Mouse (Mus musculus) G1E (cell line): ENCODE measurements at regions not wholly inside any gene's neighbourhood (a gene's known extent, or its start where the extent isn't known, plus 50 kb on each side); places are given as distances from the start of the nearest gene placed in this dataset.
"Not testable (repeated sequence)": the region's sequence is repeated elsewhere in the genome, so short reads cannot be mapped to it uniquely, and the experiment has no call there.

Experiments used
- ATAC-seq: 2 replicates; pipeline ENCODE4 v1.8.0; 2016; ENCODE audit warnings: mild to moderate bottlenecking; ENCODE audit not compliant: insufficient number of reproducible peaks, poor library complexity, low FRiP score, severe bottlenecking; ENCODE audit errors: extremely low read depth
- DNase-seq: peaks from one replicate; pipeline ENCODE4 v3.0.0; 2012; ENCODE audit warnings: low spot score
- H3K27me3 ChIP-seq: 2 replicates; pipeline ENCODE4 v1.6.1; 2012; ENCODE audit warnings: mild to moderate bottlenecking, low read length, inconsistent platforms; ENCODE audit not compliant: insufficient read depth
- H3K36me3 ChIP-seq: replicated peaks from 2 replicates; pipeline ENCODE3; 2012; ENCODE audit warnings: mild to moderate bottlenecking, inconsistent platforms
- H3K4me1 ChIP-seq: 2 replicates; pipeline ENCODE4 v1.6.1; 2012; ENCODE audit warnings: low read depth, low read length, inconsistent platforms, mixed read lengths; ENCODE audit not compliant: insufficient read depth
- H3K4me3 ChIP-seq: 2 replicates; pipeline ENCODE4 v1.5.1; 2012; ENCODE audit warnings: low read depth, mild to moderate bottlenecking, inconsistent platforms, low read length, moderate library complexity, mixed read lengths
- H3K9me3 ChIP-seq: replicated peaks from 2 replicates; pipeline ENCODE4 v1.6.1; 2012; ENCODE audit warnings: inconsistent platforms
- CTCF ChIP-seq: IDR thresholded peaks from 2 replicates; pipeline ENCODE4 v1.5.1; 2012; ENCODE audit warnings: low read depth, low read length, inconsistent platforms, mixed read lengths
- GATA1 ChIP-seq: IDR thresholded peaks from 2 replicates; pipeline ENCODE4 v1.6.1; 2012; ENCODE audit warnings: borderline replicate concordance, low read length, inconsistent platforms, mixed read lengths
- GATA2 ChIP-seq: IDR thresholded peaks from 2 replicates; pipeline ENCODE4 v1.6.1; 2012; ENCODE audit warnings: low read depth, low read length, inconsistent platforms, borderline replicate concordance
- POLR2AphosphoS5 ChIP-seq: IDR thresholded peaks from 2 replicates; pipeline ENCODE4 v1.6.1; 2012; ENCODE audit warnings: low read depth, low read length, inconsistent platforms; ENCODE audit not compliant: insufficient replicate concordance
- TAL1 ChIP-seq: conservative IDR thresholded peaks from 2 replicates; pipeline ENCODE4 v1.6.1; 2012; ENCODE audit warnings: low read depth, low read length, inconsistent platforms, mixed read lengths

DNA sequence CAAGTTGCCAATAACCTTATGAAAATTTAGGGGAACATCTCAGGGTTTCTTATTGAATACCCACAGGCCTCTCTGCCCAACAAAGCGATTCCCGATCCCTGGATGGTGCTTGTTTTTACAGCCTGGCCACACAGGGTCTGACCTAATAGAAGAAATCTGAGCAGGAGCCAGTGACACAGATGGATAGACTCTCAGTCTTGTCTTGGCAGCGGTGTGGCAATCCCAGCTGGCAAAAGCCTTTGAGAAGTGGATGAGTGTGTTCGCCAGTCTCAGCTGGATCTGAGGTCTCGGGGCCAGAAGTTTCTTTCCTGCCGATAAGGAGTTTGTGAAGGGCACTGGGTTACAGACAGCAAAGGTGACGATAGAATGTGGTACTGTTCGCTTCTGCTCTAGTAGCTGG lies 366.6 kb downstream of the Plekhb2 start:
- no peak overlapping the region for H3K4me3 ChIP-seq
- H3K9me3 ChIP-seq = no peaks in the 10 kb centered on the region
- no peak for DNase-seq
- ATAC-seq = no peak
- no peaks in the 10 kb centered on the region for H3K27me3 ChIP-seq
- TF ChIP-seq CTCF = no peak
- no peak for TF ChIP-seq GATA2
- no peak for TF ChIP-seq POLR2AphosphoS5
- no peak for TF ChIP-seq GATA1
- TF ChIP-seq TAL1 = no peak
- no peaks in the 10 kb centered on the region for H3K4me1 ChIP-seq
- no peaks in the 10 kb centered on the region for H3K36me3 ChIP-seq

DNA sequence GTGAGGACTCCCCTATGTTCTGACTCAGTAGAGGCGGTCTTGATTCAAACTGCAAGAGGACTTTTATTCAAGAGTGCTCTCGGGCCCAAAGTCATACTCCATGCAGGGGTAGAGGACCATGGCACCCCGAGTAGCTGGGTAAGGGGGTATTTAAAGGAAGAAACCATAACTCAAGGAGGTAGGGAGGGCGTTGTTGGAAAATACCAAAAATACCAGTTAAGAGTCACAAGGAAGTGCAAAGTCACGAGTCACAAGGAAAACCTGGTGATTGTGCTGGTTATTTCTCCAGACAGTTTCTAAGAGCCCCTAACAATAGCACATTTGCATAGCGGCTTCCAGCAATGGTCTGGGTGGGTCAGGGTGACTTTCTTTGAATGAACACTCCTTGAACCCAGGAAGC lies 370.4 kb downstream of the Plekhb2 start:
- not testable (repeated sequence) for H3K4me1 ChIP-seq, ATAC-seq, H3K9me3 ChIP-seq, H3K36me3 ChIP-seq, H3K4me3 ChIP-seq, DNase-seq, H3K27me3 ChIP-seq

DNA sequence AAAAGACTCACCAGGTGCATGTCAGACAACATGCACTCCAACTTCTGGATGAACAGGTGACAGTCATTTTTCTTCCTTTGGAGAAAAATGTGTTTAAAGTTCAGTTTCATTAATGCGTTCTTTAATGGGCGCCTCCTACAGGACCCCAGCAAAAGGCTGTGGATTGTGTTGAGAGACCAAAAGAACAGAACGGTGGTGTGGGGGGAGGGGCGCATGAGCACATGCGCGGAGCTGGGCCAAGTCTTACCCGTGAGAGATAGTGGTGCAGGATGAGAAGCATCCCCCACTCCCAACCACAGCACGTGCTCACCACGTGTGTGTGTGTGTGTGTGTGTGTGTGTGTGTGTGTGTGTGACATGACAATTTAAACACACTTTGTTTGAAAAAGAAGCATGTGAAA lies 371.0 kb downstream of the Plekhb2 start:
- no peaks in the 10 kb centered on the region for H3K27me3 ChIP-seq
- no peak overlapping the region for H3K4me3 ChIP-seq
- no peaks in the 10 kb centered on the region for H3K4me1 ChIP-seq
- TF ChIP-seq POLR2AphosphoS5 (no peak), TAL1 (no peak), CTCF (no peak), GATA1 (no peak), GATA2 (no peak)
- ATAC-seq (no peak), DNase-seq (no peak)
- H3K36me3 ChIP-seq = no peaks in the 10 kb centered on the region
- H3K9me3 ChIP-seq = no peaks in the 10 kb centered on the region

DNA sequence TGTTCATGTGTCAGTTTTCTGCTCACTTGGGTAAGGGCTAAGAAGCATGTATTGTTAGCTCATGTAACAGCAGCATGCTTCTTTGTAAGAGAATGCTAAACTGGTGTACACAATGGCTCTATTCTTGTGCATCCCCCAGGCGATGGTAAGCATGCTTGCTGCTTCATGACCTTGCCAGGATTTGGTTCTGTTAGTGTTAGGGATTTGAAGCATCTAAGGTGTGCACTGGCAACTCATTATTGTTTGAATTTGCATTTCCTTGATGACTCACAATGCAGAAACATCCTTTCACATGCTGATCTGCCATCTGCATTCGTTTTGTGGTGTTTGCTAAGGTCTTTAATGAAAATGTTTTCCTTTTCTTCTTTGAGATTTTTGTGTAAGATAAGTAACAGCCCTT lies 382.8 kb downstream of the Plekhb2 start:
- peaks cover 20% of the 10 kb centered on the region for H3K9me3 ChIP-seq
- TF ChIP-seq TAL1 (no peak), CTCF (no peak), GATA2 (no peak), POLR2AphosphoS5 (no peak), GATA1 (no peak)
- no peak for ATAC-seq
- DNase-seq = no peak
- H3K27me3 ChIP-seq = no peaks in the 10 kb centered on the region
- H3K36me3 ChIP-seq = no peaks in the 10 kb centered on the region
- no peaks in the 10 kb centered on the region for H3K4me1 ChIP-seq
- H3K4me3 ChIP-seq = no peak overlapping the region

DNA sequence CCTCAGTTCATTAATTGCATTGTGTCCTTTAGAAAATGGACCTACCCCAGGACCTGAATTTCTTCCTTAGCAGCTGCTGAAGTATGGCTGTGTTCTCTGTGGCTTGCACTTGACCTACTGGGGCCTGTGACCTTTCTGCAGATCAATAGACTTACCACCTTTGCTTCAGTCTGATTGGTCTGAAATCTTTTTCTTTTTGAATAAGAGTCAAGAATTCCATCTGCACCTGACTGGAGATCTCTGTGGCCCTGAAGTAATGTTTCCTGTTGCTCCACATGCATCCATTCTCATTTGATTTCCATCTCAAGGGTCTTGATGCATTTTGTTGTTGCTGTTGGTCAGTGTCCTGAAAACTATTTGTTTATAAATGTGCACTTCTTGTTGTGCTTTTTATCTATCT lies 388.4 kb downstream of the Plekhb2 start:
- no peak for DNase-seq
- Histone ChIP-seq H3K9me3 (peaks cover 18% of the 10 kb centered on the region), H3K4me3 (no peak overlapping the region), H3K36me3 (no peaks in the 10 kb centered on the region), H3K27me3 (no peaks in the 10 kb centered on the region), H3K4me1 (no peaks in the 10 kb centered on the region)
- TF ChIP-seq TAL1 (no peak), GATA2 (no peak), CTCF (no peak), POLR2AphosphoS5 (no peak), GATA1 (no peak)
- ATAC-seq = no peak

DNA sequence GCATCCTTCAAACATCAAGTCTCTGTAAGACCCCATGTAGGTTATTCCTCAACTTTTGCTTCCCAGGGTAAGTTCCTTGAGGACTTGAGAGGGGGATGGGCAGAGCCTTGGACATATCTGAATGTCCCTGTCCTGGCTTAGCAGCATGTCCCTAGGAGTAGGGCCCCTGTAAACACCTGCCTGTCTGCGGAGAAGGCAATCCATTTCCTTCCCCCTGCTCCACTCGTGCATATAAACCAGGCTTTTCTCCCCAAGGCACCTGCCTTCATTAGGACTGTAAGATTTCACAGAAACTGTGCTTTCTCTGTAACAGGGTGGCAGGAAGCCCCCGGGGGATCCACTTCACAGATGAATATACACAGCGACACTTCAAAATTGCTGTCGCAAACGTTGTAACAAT lies 393.1 kb downstream of the Plekhb2 start:
- no peak for ATAC-seq

DNA sequence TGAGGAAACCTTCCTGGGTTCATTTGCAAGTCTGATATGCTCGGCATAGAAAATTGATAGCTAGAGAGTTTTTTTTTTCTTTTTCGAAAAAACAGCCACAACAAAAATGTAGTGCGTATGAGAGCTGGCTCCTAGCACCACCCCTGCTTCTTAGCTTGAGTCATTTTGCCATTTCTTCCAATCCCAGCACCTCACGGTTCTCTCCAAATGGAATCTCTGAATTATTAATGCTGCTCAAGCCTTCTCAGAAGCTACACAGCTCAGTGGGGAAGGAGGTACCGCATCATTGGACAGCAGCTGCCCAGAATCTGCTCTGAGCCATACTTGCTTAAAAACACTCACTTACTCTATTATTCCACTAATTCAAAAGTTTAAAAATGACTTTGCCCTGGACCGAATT lies 393.6 kb downstream of the Plekhb2 start:
- no peaks in the 10 kb centered on the region for H3K9me3 ChIP-seq
- H3K27me3 ChIP-seq = no peaks in the 10 kb centered on the region
- DNase-seq = no peak
- H3K36me3 ChIP-seq = no peaks in the 10 kb centered on the region
- H3K4me3 ChIP-seq = no peak overlapping the region
- TF ChIP-seq GATA2 (no peak), POLR2AphosphoS5 (no peak), GATA1 (no peak), TAL1 (no peak), CTCF (no peak)
- no peaks in the 10 kb centered on the region for H3K4me1 ChIP-seq
- no peak for ATAC-seq

More for the DNA sequence above, 393.1 kb downstream of the Plekhb2 start:
- DNase-seq = no peak
- TF ChIP-seq CTCF = no peak
- no peak for TF ChIP-seq TAL1
- no peak for TF ChIP-seq POLR2AphosphoS5
- no peak for TF ChIP-seq GATA1
- no peak for TF ChIP-seq GATA2
- Histone ChIP-seq H3K36me3 (no peaks in the 10 kb centered on the region), H3K9me3 (no peaks in the 10 kb centered on the region), H3K27me3 (no peaks in the 10 kb centered on the region), H3K4me1 (no peaks in the 10 kb centered on the region), H3K4me3 (no peak overlapping the region)
